Mouse (Mus musculus) right cerebral cortex, postnatal 36 days (tissue): ENCODE measurements around the gene Siglec1.
"Not testable (repeated sequence)": the region's sequence is repeated elsewhere in the genome, so short reads cannot be mapped to it uniquely, and the experiment has no call there.

ENCODE experiments used
- DNase-seq, 2 experiments: peaks; one replicate each; pipeline ENCODE4 v3.0.0; 2022; ENCODE audit warnings: low spot score in 2 of 2, mixed read lengths in 1 of 2

Gene Siglec1

GRCm38 (mm10) chr2:131052862-131053418 lies 33.6 kb downstream of the Siglec1 start:
- no peak for DNase-seq

- no peak for DNase-seq
These were observed 34.5 kb downstream of the Siglec1 start for GRCm38 (mm10) chr2:131052043-131052442.

- no peak for DNase-seq
These were observed 40.5 kb downstream of the Siglec1 start for GRCm38 (mm10) chr2:131046025-131046424.

- no peak for DNase-seq
These were observed 41.4 kb downstream of the Siglec1 start for GRCm38 (mm10) chr2:131044989-131045720.

GRCm38 (mm10) chr2:131044354-131044852 lies 42.2 kb downstream of the Siglec1 start:
- DNase-seq: no peak

GRCm38 (mm10) chr2:131042988-131043387 lies 43.6 kb downstream of the Siglec1 start, which contains the start of gene Gfra4:
Gfra4 (minus strand) TSS chr2:131043088.
- no peak for DNase-seq

GRCm38 (mm10) chr2:131040854-131041825 lies 45.4 kb downstream of the Siglec1 start:
- DNase-seq: peak; percentile 77 to 84

GRCm38 (mm10) chr2:131038675-131039074 lies 47.9 kb downstream of the Siglec1 start:
- DNase-seq: no peak

GRCm38 (mm10) chr2:131038197-131038596 lies 48.4 kb downstream of the Siglec1 start:
- DNase-seq: no peak

GRCm38 (mm10) chr2:131037226-131037990 lies 49.2 kb downstream of the Siglec1 start:
- DNase-seq: peak in 1 of 2 experiments; percentile 46

- DNase-seq: no peak
These were observed 49.8 kb downstream of the Siglec1 start for GRCm38 (mm10) chr2:131036757-131037156.

GRCm38 (mm10) chr2:131036343-131036742 lies 50.2 kb downstream of the Siglec1 start:
- no peak for DNase-seq

- DNase-seq: not testable (repeated sequence)
These were observed 55.2 kb downstream of the Siglec1 start for GRCm38 (mm10) chr2:131031406-131031805.

GRCm38 (mm10) chr2:131030998-131031397 lies 55.6 kb downstream of the Siglec1 start:
- no peak for DNase-seq

- DNase-seq: no peak
These were observed 56.0 kb downstream of the Siglec1 start for GRCm38 (mm10) chr2:131030561-131030960.

GRCm38 (mm10) chr2:131029065-131029935 lies 57.3 kb downstream of the Siglec1 start:
- DNase-seq: no peak

- no peak for DNase-seq
These were observed 59.6 kb downstream of the Siglec1 start for GRCm38 (mm10) chr2:131026941-131027340.

GRCm38 (mm10) chr2:131025230-131025629 lies 61.3 kb downstream of the Siglec1 start:
- DNase-seq: no peak
